Mouse (Mus musculus) stomach, postnatal 0 days (tissue): ENCODE measurements at regions not wholly inside any gene's neighbourhood (a gene's known extent, or its start where the extent isn't known, plus 50 kb on each side); places are given as distances from the start of the nearest gene placed in this dataset.

ENCODE experiments used
- CTCF ChIP-seq: IDR thresholded peaks from 2 replicates; pipeline ENCODE4 v1.5.1; 2016; ENCODE audit warnings: antibody characterized with exemption, low read depth, mild to moderate bottlenecking, moderate library complexity
- EP300 ChIP-seq: optimal IDR thresholded peaks from 2 replicates; pipeline ENCODE3; 2016; ENCODE audit warnings: antibody characterized with exemption

GRCm38 (mm10) chr13:60426192-60426840 is 175.4 kb upstream of the Dapk1 start:
- TF ChIP-seq CTCF, result no peak
- TF ChIP-seq EP300, result no peak
